Mouse (Mus musculus) liver, adult 2 months (tissue): ENCODE results near the gene Ptgdr. TPM values are rescaled to one million over a fixed set of nuclear protein-coding genes. Genes with fewer than 3 reads are reported as not detected.
"Not testable (repeated sequence)": the region's sequence is repeated elsewhere in the genome, so short reads cannot be mapped to it uniquely, and the experiment has no call there.

Experiments used
- DNase-seq: peaks from one replicate; pipeline ENCODE4 v3.0.0-alpha.2; 2011; ENCODE audit warnings: low read depth, low spot score; ENCODE audit errors: extremely low read depth
- H3K27ac ChIP-seq: fragments of 200-500 bp; replicated peaks from 2 replicates; pipeline ENCODE4 v1.5.1; 2012; ENCODE audit warnings: low read depth, mild to moderate bottlenecking, control low read depth, inconsistent platforms, low read length; ENCODE audit not compliant: insufficient read depth
- H3K27me3 ChIP-seq: fragments of 200-500 bp; 2 replicates; pipeline ENCODE4 v1.6.1; 2012; ENCODE audit warnings: mild to moderate bottlenecking, moderate library complexity, low read length, inconsistent platforms; ENCODE audit not compliant: control insufficient read depth, insufficient read depth
- H3K36me3 ChIP-seq: fragments of 200-500 bp; 2 replicates; pipeline ENCODE4 v1.6.1; 2012; ENCODE audit warnings: low read length, inconsistent platforms; ENCODE audit not compliant: control insufficient read depth, insufficient read depth
- H3K4me1 ChIP-seq: fragments of 200-500 bp; 2 replicates; pipeline ENCODE4 v1.6.1; 2011; ENCODE audit warnings: low read length; ENCODE audit not compliant: control insufficient read depth, insufficient read depth
- H3K4me3 ChIP-seq: fragments of 200-500 bp; 2 replicates; pipeline ENCODE4 v1.5.1; 2011; ENCODE audit warnings: low read depth, mild to moderate bottlenecking, control low read depth, low read length, moderate library complexity; ENCODE audit not compliant: insufficient read depth
- H3K79me2 ChIP-seq: fragments of 200-500 bp; 2 replicates; pipeline ENCODE4 v1.6.1; 2012; ENCODE audit warnings: inconsistent platforms, mild to moderate bottlenecking, low read length, moderate library complexity; ENCODE audit not compliant: control insufficient read depth, insufficient read depth
- H3K9ac ChIP-seq: fragments of 200-500 bp; 2 replicates; pipeline ENCODE4 v1.6.1; 2012; ENCODE audit warnings: low read depth, mild to moderate bottlenecking, control low read depth, inconsistent platforms, low read length
- CTCF ChIP-seq: fragments of 200-500 bp; IDR thresholded peaks from 2 replicates; pipeline ENCODE4 v1.5.1; 2011; ENCODE audit warnings: low read depth, low read length, control low read depth
- POLR2A ChIP-seq: fragments of 200-500 bp; IDR thresholded peaks from 2 replicates; pipeline ENCODE4 v1.6.1; 2011; ENCODE audit warnings: low read length, control low read depth; ENCODE audit not compliant: insufficient read depth; ENCODE audit errors: extremely low read depth
- WGBS: fragments of 180-500 bp; shearing (Covaris S2); methylation state at CpG from one replicate; pipeline ENCODE4 v1.1.7; 2018; 5-methylcytosine and 5-hydroxymethylcytosine counted together
- polyA plus RNA-seq: library from polyadenylated mRNA; depleted of rRNA; stranded (reverse); fragments of >200 nt; gene quantifications from 2 replicates; pipeline ENCODE4 v1.2.3, GENCODE M21; 2012
- total RNA-seq: library from RNA; depleted of rRNA; stranded (reverse); fragments of >200 nt; gene quantifications from 2 replicates; pipeline ENCODE4 v1.2.3, GENCODE M21; 2014

Ptgdr gene
- total and polyA plus RNA-seq, 2 experiments = not detected

DNA sequence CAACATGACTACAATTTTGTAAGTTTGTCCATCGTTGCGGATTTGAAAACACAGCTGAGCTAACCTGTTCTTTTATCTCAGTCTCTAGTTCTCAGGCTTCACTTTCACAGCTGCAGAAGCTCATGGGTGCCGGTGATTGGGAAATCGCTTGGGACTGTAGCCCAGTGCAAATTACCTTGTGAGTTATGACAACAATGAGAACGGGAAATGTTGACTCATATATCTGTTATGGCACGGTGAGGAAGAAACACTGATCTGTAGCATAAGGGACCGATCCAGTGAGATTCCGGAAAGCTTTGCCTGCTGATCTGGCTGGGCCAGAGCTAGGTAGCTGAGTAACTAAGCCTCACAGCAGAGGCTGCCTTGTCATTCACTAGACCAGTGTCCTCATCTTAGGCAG lies 6.5 kb upstream of the Ptgdr start:
- H3K4me3 ChIP-seq = no peak overlapping the region
- H3K9ac ChIP-seq = no peak overlapping the region
- TF ChIP-seq CTCF = no peak
- no peak for TF ChIP-seq POLR2A
- no peaks in the 10 kb centered on the region for H3K79me2 ChIP-seq
- WGBS = 76% methylated on average over 8 of the region's 8 CpGs
- no peak for DNase-seq
- no peaks in the 10 kb centered on the region for H3K4me1 ChIP-seq
- no peaks in the 10 kb centered on the region for H3K36me3 ChIP-seq
- no peak overlapping the region for H3K27ac ChIP-seq
- no peaks in the 10 kb centered on the region for H3K27me3 ChIP-seq

DNA sequence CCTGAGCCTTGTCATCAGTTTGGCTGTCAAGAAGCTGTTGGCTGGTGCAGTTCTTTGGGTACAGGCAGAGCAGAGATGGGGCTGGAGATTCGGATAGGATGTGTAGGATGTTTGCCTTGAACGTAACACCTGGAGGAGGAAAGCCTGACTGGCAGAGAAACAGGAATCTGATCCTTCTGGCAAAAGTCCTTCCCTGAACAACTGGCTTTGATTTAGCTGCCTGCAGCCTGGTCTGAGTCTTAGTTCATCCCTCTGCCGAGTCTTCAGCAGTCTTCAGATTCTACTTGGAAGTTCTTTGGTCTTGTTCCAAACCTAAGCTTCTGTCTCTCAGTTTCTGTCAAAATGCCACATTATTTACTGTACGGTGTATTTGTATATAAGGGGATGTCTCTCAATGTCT lies 3.9 kb upstream of the Ptgdr start:
- Histone ChIP-seq H3K4me1 (no peaks in the 10 kb centered on the region), H3K9ac (no peak overlapping the region), H3K79me2 (no peaks in the 10 kb centered on the region), H3K36me3 (no peaks in the 10 kb centered on the region), H3K4me3 (no peak overlapping the region), H3K27me3 (peaks cover 7% of the 10 kb centered on the region; the same call in 1 of the 2 replicates), H3K27ac (no peak overlapping the region)
- 50% methylated on average over 4 of the region's 4 CpGs for WGBS
- TF ChIP-seq CTCF = no peak
- TF ChIP-seq POLR2A = no peak
- DNase-seq = no peak

DNA sequence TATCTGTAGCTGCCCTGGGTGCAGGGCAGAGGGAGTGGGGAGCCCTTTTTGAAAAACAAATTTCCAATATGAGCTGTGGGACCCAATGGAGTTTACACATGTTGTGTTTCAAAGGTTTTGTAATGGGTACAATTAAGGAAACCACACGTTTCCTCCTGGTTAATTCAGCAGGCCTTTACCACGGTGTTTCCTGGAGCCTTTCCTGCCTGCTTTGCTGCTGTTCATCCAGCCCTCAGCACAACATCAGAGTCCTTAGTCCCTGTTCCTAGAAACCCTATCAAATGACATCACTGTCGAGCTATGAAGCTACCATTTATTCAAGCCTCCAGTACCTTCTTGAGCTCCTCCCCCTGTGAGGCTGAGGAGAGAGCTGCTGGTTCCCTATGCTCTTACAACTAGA lies 2.0 kb upstream of the Ptgdr start:
- TF ChIP-seq POLR2A = no peak
- TF ChIP-seq CTCF = no peak
- WGBS = 59% methylated on average over 3 of the region's 3 CpGs
- no peaks in the 10 kb centered on the region for H3K4me1 ChIP-seq
- H3K36me3 ChIP-seq = no peaks in the 10 kb centered on the region
- no peak for DNase-seq
- H3K4me3 ChIP-seq = no peak overlapping the region
- H3K9ac ChIP-seq = no peak overlapping the region
- H3K27ac ChIP-seq = no peak overlapping the region
- no peaks in the 10 kb centered on the region for H3K79me2 ChIP-seq
- peaks cover 7% of the 10 kb centered on the region; the same call in 1 of the 2 replicates for H3K27me3 ChIP-seq

DNA sequence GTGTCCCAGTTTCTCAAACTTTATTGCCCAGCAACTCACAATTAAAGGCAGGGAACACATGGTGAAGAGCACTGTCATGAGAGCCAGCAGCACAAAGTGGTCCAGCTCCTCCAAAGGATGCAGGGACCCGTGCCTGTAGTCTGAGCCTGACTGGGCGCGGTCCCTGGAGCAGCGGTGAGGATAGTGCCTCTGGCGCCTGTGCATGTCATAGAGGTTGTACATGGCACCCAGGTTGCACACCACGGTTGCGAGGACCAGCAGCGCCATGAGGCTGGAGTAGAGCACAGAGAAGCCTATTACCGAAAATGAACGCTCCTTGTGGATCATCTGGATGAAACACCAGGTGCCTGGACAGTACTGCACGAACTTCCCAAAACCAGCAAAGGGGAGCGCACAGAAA lies 803 bp downstream of the Ptgdr start:
- H3K4me1 ChIP-seq = no peaks in the 10 kb centered on the region
- no peaks in the 10 kb centered on the region for H3K79me2 ChIP-seq
- H3K4me3 ChIP-seq = no peak overlapping the region
- no peaks in the 10 kb centered on the region for H3K36me3 ChIP-seq
- WGBS = 15% methylated on average over 12 of the region's 12 CpGs
- H3K9ac ChIP-seq = no peak overlapping the region
- no peak for TF ChIP-seq POLR2A
- TF ChIP-seq CTCF = no peak
- peaks cover 7% of the 10 kb centered on the region; the same call in 1 of the 2 replicates for H3K27me3 ChIP-seq
- H3K27ac ChIP-seq = no peak overlapping the region
- DNase-seq = no peak

DNA sequence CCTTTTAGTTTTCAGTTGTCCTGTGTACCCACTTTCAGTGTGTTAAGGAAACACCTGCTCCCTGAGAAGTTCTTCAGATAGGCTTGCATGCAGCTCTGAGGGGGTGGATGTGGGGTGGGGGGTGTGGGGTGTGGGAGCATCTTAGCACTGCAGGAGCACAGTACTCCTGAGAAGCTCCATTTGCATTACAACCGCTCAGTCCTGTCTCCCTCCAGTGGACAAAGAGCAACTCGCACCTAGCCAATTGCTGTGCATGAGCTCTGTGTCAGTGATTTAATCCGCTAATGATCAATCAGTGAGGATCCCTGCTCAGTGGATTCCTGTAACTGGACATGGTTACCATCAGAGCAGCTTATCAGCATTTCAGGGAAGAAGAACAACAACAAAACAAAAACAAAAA lies 8.5 kb downstream of the Ptgdr start:
- H3K36me3 ChIP-seq, H3K27me3 ChIP-seq, H3K27ac ChIP-seq, DNase-seq, H3K4me1 ChIP-seq, H3K4me3 ChIP-seq, H3K9ac ChIP-seq, H3K79me2 ChIP-seq: not testable (repeated sequence)
- WGBS = 13% methylated on average over 3 of the region's 3 CpGs

DNA sequence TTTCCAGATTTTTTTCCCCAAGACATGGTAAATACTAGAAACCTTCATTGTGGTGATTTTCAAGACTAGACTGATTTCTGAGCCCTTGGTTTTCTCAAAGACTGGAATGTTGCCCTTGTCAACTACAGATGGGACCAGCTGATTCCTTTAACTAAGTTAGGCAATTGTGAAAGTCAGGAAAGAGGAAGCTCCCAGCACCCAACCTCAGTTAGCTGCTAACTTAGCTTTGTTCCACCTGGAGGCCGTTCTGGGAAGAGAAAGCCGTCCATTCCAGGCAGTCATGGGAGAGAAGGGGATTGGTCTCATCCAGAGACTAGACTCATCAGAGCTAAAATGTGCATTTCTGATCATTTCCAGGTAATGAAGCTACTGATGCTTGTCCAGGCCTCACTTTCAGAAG lies 11.4 kb downstream of the Ptgdr start:
- Histone ChIP-seq H3K27ac (no peak overlapping the region), H3K36me3 (no peaks in the 10 kb centered on the region), H3K27me3 (no peaks in the 10 kb centered on the region), H3K4me1 (no peaks in the 10 kb centered on the region), H3K9ac (no peak overlapping the region), H3K4me3 (no peak overlapping the region), H3K79me2 (no peaks in the 10 kb centered on the region)
- TF ChIP-seq CTCF (no peak), POLR2A (no peak)
- 74% methylated on average over 2 of the region's 2 CpGs for WGBS
- DNase-seq = no peak
